Mouse (Mus musculus) kidney, adult 2 months (tissue): ENCODE measurements around the gene Meiob. TPM values are rescaled to one million over a fixed set of nuclear protein-coding genes. Genes with fewer than 3 reads are reported as not detected.

Source experiments
- DNase-seq: peaks from one replicate; pipeline ENCODE4 v3.0.0; 2021
- H3K27ac ChIP-seq: fragments of 200-500 bp; 2 replicates; pipeline ENCODE4 v1.5.1; 2012; ENCODE audit warnings: low read depth, low read length, control low read depth, inconsistent platforms; ENCODE audit not compliant: insufficient read depth
- H3K27me3 ChIP-seq: fragments of 200-500 bp; replicated peaks from 2 replicates; pipeline ENCODE4 v1.6.1; 2012; ENCODE audit warnings: mild to moderate bottlenecking, moderate library complexity, low read length, inconsistent platforms; ENCODE audit not compliant: control insufficient read depth, insufficient read depth
- H3K36me3 ChIP-seq: fragments of 200-500 bp; 2 replicates; pipeline ENCODE4 v1.6.1; 2012; ENCODE audit warnings: mild to moderate bottlenecking, moderate library complexity, low read length, inconsistent platforms; ENCODE audit not compliant: control insufficient read depth, insufficient read depth
- H3K4me1 ChIP-seq: fragments of 200-500 bp; 2 replicates; pipeline ENCODE4 v1.6.1; 2011; ENCODE audit warnings: low read length; ENCODE audit not compliant: control insufficient read depth, insufficient read depth
- H3K4me3 ChIP-seq: fragments of 200-500 bp; 2 replicates; pipeline ENCODE4 v1.5.1; 2011; ENCODE audit warnings: mild to moderate bottlenecking, low read depth, low read length, control low read depth; ENCODE audit not compliant: insufficient read depth
- CTCF ChIP-seq: fragments of 200-500 bp; conservative IDR thresholded peaks from 2 replicates; pipeline ENCODE4 v1.5.1; 2011; ENCODE audit warnings: low read depth, mild to moderate bottlenecking, control low read depth, low read length, moderate library complexity, mixed read lengths; ENCODE audit not compliant: insufficient read depth, insufficient read length
- POLR2A ChIP-seq: fragments of 200-500 bp; IDR thresholded peaks from one replicate; pipeline ENCODE4 v1.6.1; 2011; ENCODE audit warnings: low read depth, low read length, control low read depth
- WGBS: fragments of 180-500 bp; shearing (Covaris S2); methylation state at CpG from one replicate; pipeline ENCODE4 v1.1.7; 2018; 5-methylcytosine and 5-hydroxymethylcytosine counted together
- polyA plus RNA-seq: library from polyadenylated mRNA; depleted of rRNA; stranded (reverse); fragments of >200 nt; gene quantifications from 2 replicates; pipeline ENCODE4 v1.2.3, GENCODE M21; 2012

Meiob gene
- polyA plus RNA-seq, 1 experiment: not detected

GRCm38 (mm10) chr17:24873695-24874404 is 69.8 kb downstream of the Meiob start:
- Histone ChIP-seq H3K27me3 (no peaks in the 10 kb centered on the region), H3K36me3 (no peaks in the 10 kb centered on the region), H3K4me3 (no peak overlapping the region), H3K27ac (no peak overlapping the region), H3K4me1 (peaks cover 16% of the 10 kb centered on the region)
- 64% methylated on average over 4 of the region's 4 CpGs for WGBS
- no peak for DNase-seq
- no peak for TF ChIP-seq POLR2A
- TF ChIP-seq CTCF: no peak

DNA sequence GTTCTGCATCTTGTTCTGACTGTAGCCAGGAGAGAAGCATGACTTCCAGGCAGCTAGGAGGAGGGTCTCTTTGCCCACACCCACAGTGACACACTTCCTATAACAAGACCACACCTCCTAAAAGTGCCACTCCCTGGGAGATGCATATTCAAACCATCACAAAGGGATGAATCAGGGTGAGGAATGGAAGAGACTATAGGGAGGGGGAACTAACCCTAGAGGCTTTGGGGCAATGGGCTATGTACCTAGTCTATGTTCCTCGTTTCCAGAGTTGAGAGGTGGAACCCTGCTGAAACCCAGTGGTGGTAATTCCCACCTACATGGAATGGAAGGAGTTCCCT is 70.3 kb downstream of the Meiob start:
- no peak for DNase-seq
- Histone ChIP-seq H3K27ac (no peak overlapping the region), H3K36me3 (no peaks in the 10 kb centered on the region), H3K4me3 (no peak overlapping the region), H3K27me3 (no peaks in the 10 kb centered on the region), H3K4me1 (peaks cover 20% of the 10 kb centered on the region)
- WGBS: 73% methylated on average over 1 of the region's 1 CpGs
- TF ChIP-seq POLR2A: no peak
- no peak for TF ChIP-seq CTCF

- no peak for TF ChIP-seq CTCF
- no peak for TF ChIP-seq POLR2A
- 56% methylated on average over 8 of the region's 8 CpGs for WGBS
- peak; percentile 52 for DNase-seq
Observed at GRCm38 (mm10) chr17:24874989-24875388, 70.9 kb downstream of the Meiob start.

GRCm38 (mm10) chr17:24877336-24878116 is 73.4 kb downstream of the Meiob start:
- H3K27ac ChIP-seq: peak overlapping the region; percentile 92
- no peaks in the 10 kb centered on the region for H3K36me3 ChIP-seq
- TF ChIP-seq CTCF: no peak
- TF ChIP-seq POLR2A: peak; percentile 7
- no peaks in the 10 kb centered on the region for H3K27me3 ChIP-seq
- peak overlapping the region; percentile 5; the same call in 1 of the 2 replicates for H3K4me3 ChIP-seq
- peak; percentile 90 for DNase-seq
- 31% methylated on average over 10 of the region's 10 CpGs for WGBS
- H3K4me1 ChIP-seq: peaks cover 23% of the 10 kb centered on the region

More at GRCm38 (mm10) chr17:24874989-24875388, 70.9 kb downstream of the Meiob start:
- Histone ChIP-seq H3K27me3 (no peaks in the 10 kb centered on the region), H3K4me3 (no peak overlapping the region), H3K36me3 (no peaks in the 10 kb centered on the region), H3K27ac (no peak overlapping the region), H3K4me1 (peaks cover 15% of the 10 kb centered on the region)

DNA sequence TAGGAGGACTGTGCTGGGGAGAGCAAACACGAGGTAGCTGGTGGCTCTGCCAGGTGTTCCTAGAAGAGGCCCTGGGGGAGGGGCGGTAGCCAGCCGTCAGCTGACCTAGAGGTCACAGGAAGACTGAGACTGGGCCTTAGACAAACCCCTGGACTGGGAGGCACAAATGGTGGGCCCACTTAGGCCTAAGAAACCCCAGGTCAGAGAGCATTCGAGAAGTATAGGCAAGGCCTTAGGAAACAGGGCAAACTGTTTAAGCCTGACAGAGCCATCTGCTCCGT is 74.0 kb downstream of the Meiob start:
- Histone ChIP-seq H3K36me3 (no peaks in the 10 kb centered on the region), H3K27ac (peak overlapping the region; percentile 92), H3K4me1 (peaks cover 23% of the 10 kb centered on the region), H3K4me3 (no peak overlapping the region), H3K27me3 (no peaks in the 10 kb centered on the region)
- no peak for TF ChIP-seq POLR2A
- no peak for TF ChIP-seq CTCF
- peak; percentile 96 for DNase-seq
- 15% methylated on average over 5 of the region's 5 CpGs for WGBS

DNA sequence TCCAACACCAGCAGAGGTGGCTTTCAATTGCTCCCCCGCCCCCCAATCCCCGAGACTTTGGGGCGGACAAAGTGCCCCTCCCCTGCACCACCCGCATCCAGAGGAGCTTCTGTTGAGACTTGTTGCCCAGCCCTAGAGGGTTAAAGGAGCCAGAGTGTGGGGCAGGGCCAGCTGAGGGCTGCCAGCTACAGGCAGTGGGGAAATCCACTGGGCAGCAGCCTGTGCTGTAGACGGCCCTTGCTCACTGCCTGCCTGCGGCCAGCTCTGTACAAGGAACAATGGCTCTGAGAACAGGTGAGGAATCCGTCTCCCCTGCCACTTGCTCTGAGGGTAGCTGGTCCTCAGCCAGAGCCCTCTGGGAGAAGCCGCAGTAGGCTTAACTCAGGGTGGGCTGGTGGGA is 74.4 kb downstream of the Meiob start:
- Histone ChIP-seq H3K4me1 (peaks cover 23% of the 10 kb centered on the region), H3K27me3 (no peaks in the 10 kb centered on the region), H3K36me3 (no peaks in the 10 kb centered on the region), H3K4me3 (no peak overlapping the region), H3K27ac (peak overlapping the region; percentile 92)
- WGBS: 55% methylated on average over 8 of the region's 8 CpGs
- TF ChIP-seq POLR2A (no peak), CTCF (no peak)
- DNase-seq: peak; percentile 56

- H3K27ac ChIP-seq: no peak overlapping the region
- TF ChIP-seq POLR2A: no peak
- peak; percentile 70 for TF ChIP-seq CTCF
- DNase-seq: peak; percentile 64
- H3K4me3 ChIP-seq: no peak overlapping the region
- H3K27me3 ChIP-seq: no peaks in the 10 kb centered on the region
- 35% methylated on average over 7 of the region's 7 CpGs for WGBS
- peaks cover 22% of the 10 kb centered on the region for H3K4me1 ChIP-seq
- H3K36me3 ChIP-seq: no peaks in the 10 kb centered on the region
Observed at GRCm38 (mm10) chr17:24881738-24882440, 77.8 kb downstream of the Meiob start.
